Mouse (Mus musculus) retina, postnatal 1 day (tissue): ENCODE measurements at regions not wholly inside any gene's neighbourhood (a gene's known extent, or its start where the extent isn't known, plus 50 kb on each side); places are given as distances from the start of the nearest gene placed in this dataset.

Experiments used
- DNase-seq: peaks from one replicate; pipeline ENCODE4 v3.0.0-alpha.2; 2012

- no peak for DNase-seq
Observed at GRCm38 (mm10) chr14:108334879-108335278, 579.1 kb downstream of the Slitrk1 start.

DNA sequence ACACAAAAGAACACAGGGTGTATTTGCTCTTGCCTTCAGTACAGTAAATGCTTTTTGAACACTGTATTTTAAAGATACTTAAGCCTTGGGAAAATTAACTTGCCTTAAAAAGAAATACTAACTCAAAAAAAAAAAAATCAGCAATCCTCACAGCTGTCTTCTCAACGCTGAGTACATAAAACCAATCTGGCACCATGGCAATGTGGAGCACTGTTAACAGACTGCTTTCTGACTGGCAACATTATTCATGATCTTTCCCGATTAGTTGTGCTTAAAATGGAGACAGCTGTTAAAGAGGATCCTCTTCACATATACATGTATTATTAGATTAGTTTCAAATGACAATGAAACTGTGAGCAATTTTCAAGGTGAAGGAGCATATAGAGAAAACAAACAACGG, 587.5 kb downstream of the Slitrk1 start:
- DNase-seq: no peak

GRCm38 (mm10) chr14:108323364-108324037, 590.5 kb downstream of the Slitrk1 start:
- DNase-seq: no peak

DNA sequence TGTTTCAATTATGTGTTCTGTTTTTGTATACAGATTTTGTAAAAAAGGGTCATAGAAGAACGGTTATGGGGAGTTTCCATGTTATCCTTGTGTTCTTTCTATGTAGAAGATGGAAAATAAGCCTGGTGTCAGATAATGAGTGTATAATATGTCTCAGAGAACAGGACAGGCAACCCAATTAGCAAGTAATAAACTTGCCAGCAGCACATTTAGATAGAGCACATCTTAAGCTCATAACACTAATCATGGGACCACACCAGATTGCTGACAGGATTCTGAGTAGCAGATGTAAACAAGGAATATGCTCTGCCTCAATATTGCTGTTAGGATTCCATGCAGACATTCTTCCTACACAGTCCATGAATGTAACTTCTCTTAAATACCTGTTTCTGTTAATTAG, 606.3 kb downstream of the Slitrk1 start:
- no peak for DNase-seq

GRCm38 (mm10) chr14:108279630-108280029, 634.3 kb downstream of the Slitrk1 start:
- no peak for DNase-seq

DNA sequence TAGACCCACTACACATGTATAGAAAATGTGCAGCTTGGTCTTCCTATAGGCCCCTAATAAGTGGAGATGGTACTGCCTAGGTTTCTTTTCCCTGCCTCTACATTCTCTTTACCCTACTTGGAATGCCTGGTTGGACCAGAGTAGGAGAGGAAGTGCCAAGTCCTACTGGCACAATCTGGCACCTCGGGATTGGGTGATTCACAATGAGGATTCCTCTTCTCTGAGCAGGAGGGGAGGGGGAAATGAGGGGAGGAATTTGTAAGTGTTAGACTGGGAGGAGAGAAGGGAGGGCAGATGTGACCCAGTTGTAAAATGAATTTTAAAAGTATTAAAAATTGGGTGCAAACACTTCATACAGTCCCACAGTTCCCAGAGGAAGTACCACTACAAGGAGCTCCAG, 652.9 kb downstream of the Slitrk1 start:
- DNase-seq: no peak

DNA sequence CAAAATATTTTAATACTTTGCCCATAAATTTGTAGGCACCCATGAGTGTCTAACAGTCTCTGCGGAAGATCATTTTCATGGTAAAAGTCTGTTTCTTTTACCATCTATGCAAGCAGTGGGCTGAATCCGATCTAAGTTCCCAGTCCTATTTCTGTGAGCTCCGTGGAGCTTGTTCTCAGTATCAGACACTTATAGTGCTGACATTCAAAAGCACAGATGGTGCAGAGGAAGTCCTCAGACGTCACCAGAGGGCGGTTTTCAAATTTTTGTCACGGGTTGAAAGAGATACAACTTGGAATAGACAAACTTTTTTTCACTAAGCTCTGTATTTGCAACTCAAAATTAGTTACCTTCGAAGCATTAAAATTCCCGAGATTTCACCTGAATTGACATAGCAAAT, 666.6 kb downstream of the Slitrk1 start:
- no peak for DNase-seq

GRCm38 (mm10) chr14:108225483-108226124, 688.4 kb downstream of the Slitrk1 start:
- no peak for DNase-seq

- no peak for DNase-seq
Observed at GRCm38 (mm10) chr14:108209246-108209645, 704.7 kb downstream of the Slitrk1 start.

DNA sequence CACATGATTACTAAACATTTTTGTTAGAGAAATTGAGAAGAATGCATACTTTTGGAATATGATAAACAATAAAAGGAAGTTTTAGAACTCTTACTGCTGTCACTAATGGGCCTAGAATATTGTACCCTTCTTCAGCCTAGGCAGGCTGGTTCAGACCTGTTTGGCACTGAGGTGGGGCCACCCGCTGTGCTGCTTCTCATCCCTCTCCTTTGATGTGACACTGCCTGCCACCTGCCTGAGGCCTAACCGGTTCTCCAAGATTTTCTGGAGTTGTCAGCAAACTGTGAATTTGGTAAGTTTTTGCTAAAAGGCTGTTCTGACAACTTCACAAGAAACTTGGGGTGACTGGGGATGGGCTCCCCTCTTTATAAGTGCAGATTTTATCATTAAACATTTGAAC, 714.8 kb downstream of the Slitrk1 start:
- DNase-seq: no peak

DNA sequence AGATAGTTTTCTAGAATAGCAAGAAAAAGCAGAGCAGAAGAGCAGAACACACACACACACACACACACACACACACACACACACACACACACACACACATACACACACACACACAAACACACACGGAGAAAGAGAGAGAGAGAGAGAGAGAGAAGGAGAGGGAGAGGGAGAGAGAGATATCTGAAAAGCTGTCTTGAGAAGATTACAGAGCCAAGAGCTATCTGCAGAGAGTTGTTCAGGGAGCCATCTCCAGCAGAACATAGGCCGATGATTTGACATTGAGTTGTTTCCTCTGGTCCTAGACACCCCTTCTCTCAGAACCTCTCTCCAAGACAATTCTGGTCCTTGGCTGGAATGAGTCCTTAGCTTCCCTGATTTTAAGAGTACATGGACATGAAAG, 733.0 kb downstream of the Slitrk1 start:
- no peak for DNase-seq

- no peak for DNase-seq
Observed at GRCm38 (mm10) chr14:108175275-108175860, 738.6 kb downstream of the Slitrk1 start.

DNA sequence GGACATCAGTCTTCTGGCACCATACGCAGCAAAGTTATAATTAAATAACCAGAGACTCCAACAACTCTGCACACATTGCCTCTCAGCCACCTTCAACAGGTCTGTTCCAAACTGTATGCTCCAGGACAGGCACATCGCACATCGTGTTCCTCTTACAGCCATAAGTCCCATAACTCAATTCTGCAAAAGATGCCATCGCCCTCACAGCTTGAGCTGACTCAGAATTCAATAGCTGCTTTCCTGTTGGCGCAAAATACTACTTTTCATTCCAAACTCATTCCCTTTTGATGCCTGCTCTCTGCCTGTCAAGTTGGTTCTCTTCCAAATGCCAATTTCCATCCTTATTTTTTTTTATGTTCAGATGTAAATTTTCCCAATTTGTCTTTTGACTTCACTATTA, 761.0 kb downstream of the Slitrk1 start:
- DNase-seq: no peak

- DNase-seq: no peak
Observed at GRCm38 (mm10) chr14:108123147-108123546, 790.8 kb downstream of the Slitrk1 start.

GRCm38 (mm10) chr14:108105009-108105408, 808.9 kb downstream of the Slitrk1 start:
- DNase-seq: no peak

DNA sequence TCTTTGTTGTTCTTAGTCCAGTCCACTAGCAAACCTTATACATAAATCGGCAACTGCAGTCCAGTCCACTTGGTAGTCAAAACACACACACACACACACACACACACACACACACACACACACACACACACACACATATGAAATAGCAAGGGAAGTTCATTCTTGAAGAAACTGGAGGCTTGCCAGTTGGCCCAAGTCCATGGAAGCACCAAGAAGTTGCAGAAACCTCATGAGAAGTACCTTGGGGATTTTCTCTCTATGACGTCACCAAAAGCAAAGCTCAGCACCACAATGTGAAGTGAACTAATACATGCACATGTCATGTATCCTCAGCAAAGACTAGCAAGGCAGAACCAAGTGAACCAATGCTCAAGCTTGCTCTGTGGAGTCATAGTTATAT, 823.0 kb downstream of the Slitrk1 start:
- DNase-seq: no peak

GRCm38 (mm10) chr14:108049997-108050396, 864.0 kb downstream of the Slitrk1 start:
- DNase-seq: no peak

- DNase-seq: no peak
Observed at GRCm38 (mm10) chr14:108035959-108036358, 878.0 kb downstream of the Slitrk1 start.

DNA sequence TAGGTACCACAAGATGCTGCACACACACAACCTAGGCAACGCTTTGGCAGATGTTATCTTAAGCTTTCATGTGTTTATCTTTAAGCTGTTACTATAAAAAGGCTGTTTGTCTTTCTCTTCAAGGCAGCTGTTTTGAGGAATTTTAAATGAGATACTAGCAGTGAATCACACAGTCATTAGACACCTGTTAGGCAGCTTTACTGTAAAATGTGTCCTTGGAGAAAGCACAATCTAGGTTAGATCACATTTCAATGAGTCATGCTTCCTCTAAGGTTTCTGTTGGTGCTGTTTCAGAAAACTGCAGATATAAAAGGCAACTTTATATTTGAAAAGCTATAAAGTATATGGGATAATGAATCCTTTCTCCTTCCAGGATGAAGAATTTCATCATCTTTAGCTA, 879.8 kb downstream of the Slitrk1 start:
- no peak for DNase-seq

- DNase-seq: no peak
Observed at GRCm38 (mm10) chr14:108022551-108022950, 891.4 kb downstream of the Slitrk1 start.

GRCm38 (mm10) chr14:108022066-108022465, 891.9 kb downstream of the Slitrk1 start:
- DNase-seq: no peak

DNA sequence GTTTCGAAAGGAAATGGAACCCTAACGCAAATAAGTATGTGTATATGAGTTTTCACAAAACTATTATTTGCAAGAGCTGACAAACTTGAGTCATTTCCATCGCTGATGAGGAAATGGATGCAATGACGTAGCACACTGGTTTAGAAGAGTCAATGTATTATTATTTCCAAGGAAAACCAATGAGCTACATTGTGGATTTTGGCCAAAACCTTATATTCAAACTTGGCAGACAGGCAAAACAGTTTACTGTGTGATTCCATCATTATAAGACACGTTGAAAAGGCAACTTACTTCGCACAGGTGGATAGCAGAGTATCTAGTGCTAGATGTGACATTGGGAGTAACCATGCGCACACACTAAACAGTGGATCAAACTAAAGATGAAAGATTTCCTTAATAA, 892.6 kb downstream of the Slitrk1 start:
- DNase-seq: no peak

DNA sequence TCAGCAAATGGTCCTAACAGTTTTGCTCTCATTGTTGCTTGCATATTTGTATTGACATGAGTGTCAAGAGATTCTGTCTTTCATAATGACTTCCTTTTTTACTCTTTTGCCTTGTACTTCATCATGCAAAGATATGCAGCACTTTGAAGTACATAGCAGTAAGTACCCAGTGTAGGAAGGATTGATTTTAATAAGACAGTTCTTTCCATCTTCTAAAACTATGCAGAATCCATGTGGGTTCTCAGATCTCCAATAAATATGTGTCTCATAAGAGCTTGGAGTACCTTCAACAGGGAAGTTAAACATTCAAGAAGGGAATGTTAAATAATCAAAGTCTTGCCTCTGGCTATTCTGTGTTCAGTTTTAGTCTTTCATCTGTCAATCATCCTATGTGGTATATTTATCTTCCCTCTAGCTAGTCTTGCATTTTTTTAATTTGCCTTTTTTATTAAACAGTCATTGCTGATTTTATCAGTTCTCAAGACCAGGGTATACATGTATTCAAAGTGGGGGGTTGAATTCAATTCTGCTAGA, 926.1 kb downstream of the Slitrk1 start:
- DNase-seq: no peak

DNA sequence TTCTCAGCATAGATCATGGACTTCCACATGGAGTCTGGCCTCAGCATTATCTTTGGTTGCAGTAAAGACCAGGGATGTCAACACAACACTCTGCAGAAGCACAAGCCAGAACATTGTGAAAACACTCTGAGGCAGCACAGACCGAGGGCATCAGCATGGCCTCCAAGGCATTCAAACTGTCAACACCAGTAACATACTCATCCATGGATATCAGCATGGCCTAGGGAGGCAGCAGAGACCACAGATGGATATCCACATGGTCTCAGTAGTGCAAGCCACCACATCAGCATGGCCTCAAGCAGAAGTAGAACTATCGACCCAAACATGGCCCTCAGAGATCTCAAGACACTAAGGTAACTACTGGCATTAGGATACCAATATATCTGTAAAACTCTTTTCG, 935.8 kb downstream of the Slitrk1 start:
- no peak for DNase-seq
